Mouse (Mus musculus) hindbrain, embryonic 10.5 days (tissue): ENCODE data around the gene Abcc6. TPM values are rescaled to one million over a fixed set of nuclear protein-coding genes. Genes with fewer than 3 reads are reported as not detected.
A peak's percentile ranks its signal among the peaks of the same experiment; 100 is the strongest.

Experiments
- DNase-seq: peaks from one replicate; pipeline ENCODE4 v3.0.0-alpha.2; 2017; ENCODE audit warnings: low spot score
- H3K27ac ChIP-seq: fragments of 300-500 bp; sonication (generic); 2 replicates; pipeline ENCODE4 v1.5.1; 2016; ENCODE audit warnings: mild to moderate bottlenecking, moderate library complexity
- H3K27me3 ChIP-seq: fragments of 300-500 bp; sonication (generic); 2 replicates; pipeline ENCODE4 v1.6.1; 2016; ENCODE audit warnings: mild to moderate bottlenecking; ENCODE audit not compliant: poor library complexity, insufficient read depth, severe bottlenecking
- H3K36me3 ChIP-seq: fragments of 300-500 bp; sonication (generic); 2 replicates; pipeline ENCODE4 v1.6.1; 2016; ENCODE audit warnings: mild to moderate bottlenecking, moderate library complexity
- H3K4me1 ChIP-seq: fragments of 300-500 bp; sonication (generic); replicated peaks from 2 replicates; pipeline ENCODE4 v1.6.1; 2016; ENCODE audit warnings: mild to moderate bottlenecking
- H3K4me3 ChIP-seq: fragments of 300-500 bp; sonication (generic); 2 replicates; pipeline ENCODE4 v1.5.1; 2016; ENCODE audit warnings: mild to moderate bottlenecking, moderate library complexity
- H3K9me3 ChIP-seq: fragments of 300-500 bp; sonication (generic); 2 replicates; pipeline ENCODE4 v1.6.1; 2016; ENCODE audit warnings: mild to moderate bottlenecking, moderate library complexity
- WGBS: fragments of 180-500 bp; shearing (Covaris S2); methylation state at CpG from one replicate; pipeline ENCODE4 v1.1.7; 2016; 5-methylcytosine and 5-hydroxymethylcytosine counted together
- polyA plus RNA-seq: library from polyadenylated mRNA; unstranded; fragments of >200 nt; fragmentation: Nextera tagmentation; extraction: Ambion mirVana; gene quantifications from 2 replicates; pipeline ENCODE4 v1.2.1, GENCODE M21; 2016

Gene Abcc6
- polyA plus RNA-seq, 1 experiment from 2014 or later, result 0.20 TPM

DNA sequence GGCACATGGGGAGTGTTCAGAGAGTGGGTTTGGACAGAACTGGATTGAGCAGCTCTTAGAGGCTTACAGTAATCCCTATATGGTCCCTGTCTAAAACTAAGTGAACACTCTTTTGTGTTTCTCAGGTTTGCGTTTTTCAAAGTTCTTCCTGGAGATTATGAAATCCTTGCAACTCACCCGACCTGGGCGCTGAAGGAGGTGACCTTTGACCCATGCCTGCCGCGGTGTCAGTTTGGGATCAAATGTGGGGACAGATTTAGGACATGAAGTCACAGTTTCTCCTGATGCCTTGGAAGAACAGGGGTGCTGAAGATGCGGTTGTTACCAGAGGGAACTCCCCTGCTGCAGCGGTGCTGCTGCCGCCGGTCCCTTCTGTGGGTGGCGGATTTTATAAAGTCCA, 14.0 kb upstream of the Abcc6 start:
- Histone ChIP-seq H3K36me3 (peaks cover 93% of the 10 kb centered on the region), H3K4me1 (no peaks in the 10 kb centered on the region), H3K27ac (no peak overlapping the region), H3K4me3 (no peak overlapping the region), H3K9me3 (no peaks in the 10 kb centered on the region), H3K27me3 (no peaks in the 10 kb centered on the region)
- WGBS, result 91% methylated on average over 10 of the region's 10 CpGs
- DNase-seq, result no peak

GRCm38 (mm10) chr7:46039873-46040272, 9.8 kb upstream of the Abcc6 start:
- peaks cover 75% of the 10 kb centered on the region for H3K36me3 ChIP-seq
- H3K27ac ChIP-seq, result no peak overlapping the region
- H3K4me3 ChIP-seq, result no peak overlapping the region
- DNase-seq, result no peak
- 80% methylated on average over 2 of the region's 2 CpGs for WGBS
- peaks cover 2% of the 10 kb centered on the region for H3K4me1 ChIP-seq
- H3K9me3 ChIP-seq, result no peaks in the 10 kb centered on the region
- no peaks in the 10 kb centered on the region for H3K27me3 ChIP-seq

DNA sequence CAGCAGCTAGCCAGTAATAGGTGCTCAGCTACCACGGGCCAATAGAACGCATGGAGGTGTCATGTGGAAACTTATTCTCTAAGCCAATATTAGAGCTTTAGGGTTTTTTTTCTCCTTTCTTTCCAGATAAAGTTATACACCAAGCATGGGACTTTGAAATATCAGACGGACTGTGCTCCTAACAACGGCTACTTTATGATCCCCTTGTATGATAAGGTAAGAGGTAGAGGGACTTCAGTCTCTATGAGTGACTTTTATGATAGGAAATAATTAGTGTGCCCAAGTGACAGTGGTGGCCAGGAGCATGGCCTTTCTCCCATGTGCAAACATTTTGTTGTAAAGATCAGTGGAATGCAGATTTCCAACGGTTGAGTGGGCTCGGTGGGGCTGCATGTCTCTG, 7.3 kb upstream of the Abcc6 start:
- Histone ChIP-seq H3K36me3 (peaks cover 51% of the 10 kb centered on the region), H3K4me1 (peaks cover 19% of the 10 kb centered on the region), H3K9me3 (no peaks in the 10 kb centered on the region), H3K27ac (no peak overlapping the region), H3K27me3 (no peaks in the 10 kb centered on the region), H3K4me3 (no peak overlapping the region)
- DNase-seq, result no peak
- WGBS, result 95% methylated on average over 6 of the region's 6 CpGs

- no peaks in the 10 kb centered on the region for H3K27me3 ChIP-seq
- H3K9me3 ChIP-seq, result no peaks in the 10 kb centered on the region
- no peak overlapping the region for H3K27ac ChIP-seq
- peaks cover 19% of the 10 kb centered on the region for H3K4me1 ChIP-seq
- 89% methylated on average over 2 of the region's 2 CpGs for WGBS
- no peak overlapping the region for H3K4me3 ChIP-seq
- DNase-seq, result no peak
- peaks cover 31% of the 10 kb centered on the region for H3K36me3 ChIP-seq
These were observed 5.4 kb upstream of the Abcc6 start for GRCm38 (mm10) chr7:46035468-46035867.

GRCm38 (mm10) chr7:46034991-46035390, 4.9 kb upstream of the Abcc6 start:
- Histone ChIP-seq H3K36me3 (peaks cover 26% of the 10 kb centered on the region), H3K4me3 (peak overlapping the region; percentile 66), H3K4me1 (peaks cover 24% of the 10 kb centered on the region), H3K27me3 (no peaks in the 10 kb centered on the region), H3K9me3 (no peaks in the 10 kb centered on the region), H3K27ac (no peak overlapping the region)
- no peak for DNase-seq
- WGBS, result 79% methylated on average over 2 of the region's 2 CpGs

GRCm38 (mm10) chr7:46033870-46034337, 3.8 kb upstream of the Abcc6 start:
- peaks cover 16% of the 10 kb centered on the region for H3K36me3 ChIP-seq
- H3K27ac ChIP-seq, result peak overlapping the region; percentile 84
- peak overlapping the region; percentile 66 for H3K4me3 ChIP-seq
- H3K4me1 ChIP-seq, result peaks cover 27% of the 10 kb centered on the region
- H3K9me3 ChIP-seq, result no peaks in the 10 kb centered on the region
- WGBS, result under 1% methylated on average over 35 of the region's 35 CpGs
- no peaks in the 10 kb centered on the region for H3K27me3 ChIP-seq
- DNase-seq, result no peak

GRCm38 (mm10) chr7:46033109-46033869, 3.2 kb upstream of the Abcc6 start, which contains the start of gene Nomo1:
Nomo1 (plus strand) TSS chr7:46033698.
- Histone ChIP-seq H3K9me3 (no peaks in the 10 kb centered on the region), H3K4me3 (peak within 1 kb of the TSS; percentile 66), H3K4me1 (peaks cover 27% of the 10 kb centered on the region), H3K36me3 (peaks cover 10% of the 10 kb centered on the region), H3K27me3 (no peaks in the 10 kb centered on the region), H3K27ac (peak within 1 kb of the TSS; percentile 84)
- 6% methylated on average over 44 of the region's 44 CpGs for WGBS
- peak; percentile 97 for DNase-seq

- WGBS, result 86% methylated on average over 2 of the region's 2 CpGs
- Histone ChIP-seq H3K4me1 (peaks cover 27% of the 10 kb centered on the region), H3K9me3 (no peaks in the 10 kb centered on the region), H3K27me3 (no peaks in the 10 kb centered on the region), H3K4me3 (no peak overlapping the region), H3K27ac (no peak overlapping the region), H3K36me3 (no peaks in the 10 kb centered on the region)
- DNase-seq, result no peak
These were observed 973 bp upstream of the Abcc6 start for GRCm38 (mm10) chr7:46031075-46031474.

GRCm38 (mm10) chr7:46029299-46030144, 580 bp downstream of the Abcc6 start:
- Histone ChIP-seq H3K4me1 (peaks cover 21% of the 10 kb centered on the region), H3K36me3 (no peaks in the 10 kb centered on the region), H3K27ac (0 out of 2 replicates have a peak overlapping the region, but pooled peaks have one; percentile 67), H3K4me3 (peak overlapping the region; percentile 14), H3K27me3 (no peaks in the 10 kb centered on the region), H3K9me3 (no peaks in the 10 kb centered on the region)
- no peak for DNase-seq
- WGBS, result 65% methylated on average over 9 of the region's 9 CpGs

DNA sequence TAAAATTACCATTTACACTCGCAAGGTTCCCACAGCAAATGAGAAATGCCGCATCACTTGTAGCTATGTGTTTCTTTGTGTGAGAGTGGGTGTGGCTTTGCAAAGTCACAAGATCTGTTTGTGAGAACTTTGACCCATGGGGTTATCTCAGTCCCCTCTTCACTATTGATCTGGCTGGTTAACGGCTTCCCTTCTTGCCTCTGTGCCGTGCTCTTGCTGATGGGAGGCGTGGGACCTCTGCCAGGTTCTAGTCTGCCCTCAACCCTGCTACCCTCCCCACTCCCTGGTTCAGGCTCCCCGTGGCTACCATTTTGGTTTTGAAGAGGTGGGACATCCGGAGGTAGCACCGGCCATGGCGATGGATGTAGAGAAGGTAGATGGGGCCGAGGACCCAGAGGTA, 1.4 kb downstream of the Abcc6 start:
- H3K27me3 ChIP-seq, result no peaks in the 10 kb centered on the region
- no peak overlapping the region for H3K4me3 ChIP-seq
- DNase-seq, result no peak
- no peak overlapping the region for H3K27ac ChIP-seq
- no peaks in the 10 kb centered on the region for H3K9me3 ChIP-seq
- H3K36me3 ChIP-seq, result no peaks in the 10 kb centered on the region
- WGBS, result 89% methylated on average over 10 of the region's 10 CpGs
- H3K4me1 ChIP-seq, result peaks cover 16% of the 10 kb centered on the region

- Histone ChIP-seq H3K4me3 (no peak overlapping the region), H3K27me3 (no peaks in the 10 kb centered on the region), H3K27ac (no peak overlapping the region), H3K36me3 (no peaks in the 10 kb centered on the region), H3K4me1 (peaks cover 8% of the 10 kb centered on the region), H3K9me3 (no peaks in the 10 kb centered on the region)
- 85% methylated on average over 9 of the region's 9 CpGs for WGBS
- no peak for DNase-seq
These were observed 4.7 kb downstream of the Abcc6 start for GRCm38 (mm10) chr7:46025436-46025835.

DNA sequence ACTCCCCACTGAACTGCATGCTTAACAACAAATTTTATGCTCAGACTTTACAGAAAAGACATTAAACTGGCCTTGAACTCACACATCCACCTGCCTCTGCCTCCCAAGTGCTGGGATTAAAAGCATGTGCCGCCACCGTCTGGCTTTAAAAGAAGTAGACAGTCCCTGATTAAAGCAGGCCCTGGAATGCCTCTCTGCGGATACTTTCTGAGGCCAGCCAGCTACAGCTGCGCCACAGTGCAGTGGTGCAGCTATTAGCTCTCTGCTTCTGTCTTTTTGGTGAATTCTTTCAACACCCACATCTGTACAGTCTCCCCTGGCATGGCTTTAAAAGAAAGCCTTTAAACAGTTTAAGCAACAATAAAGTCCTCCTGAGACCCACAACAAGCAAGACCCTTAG, 8.2 kb downstream of the Abcc6 start:
- WGBS, result 49% methylated on average over 4 of the region's 4 CpGs
- Histone ChIP-seq H3K27me3 (no peaks in the 10 kb centered on the region), H3K4me1 (peaks cover 12% of the 10 kb centered on the region), H3K27ac (no peak overlapping the region), H3K4me3 (no peak overlapping the region), H3K36me3 (no peaks in the 10 kb centered on the region), H3K9me3 (no peaks in the 10 kb centered on the region)
- no peak for DNase-seq

- Histone ChIP-seq H3K27me3 (no peaks in the 10 kb centered on the region), H3K36me3 (no peaks in the 10 kb centered on the region), H3K27ac (no peak overlapping the region), H3K4me3 (no peak overlapping the region), H3K9me3 (no peaks in the 10 kb centered on the region), H3K4me1 (peaks cover 13% of the 10 kb centered on the region)
- 71% methylated on average over 3 of the region's 3 CpGs for WGBS
- DNase-seq, result no peak
These were observed 10.5 kb downstream of the Abcc6 start for GRCm38 (mm10) chr7:46019594-46019993.
